Mouse (Mus musculus): ENCODE data around the gene Orai2.
"Not testable (repeated sequence)": the region's sequence is repeated elsewhere in the genome, so short reads cannot be mapped to it uniquely, and the experiment has no call there.

The Orai2 gene

GRCm38 (mm10) chr5:136170512-136171362 lies at the start of gene Orai2:
Gene Orai2, minus strand, starts transcription at chr5:136170713.
- peak; percentile 88 to 93 for DNase-seq

GRCm38 (mm10) chr5:136218585-136218984 lies 48.1 kb upstream of the Orai2 start:
- DNase-seq = no peak

- no peak for DNase-seq
Measured at GRCm38 (mm10) chr5:136217932-136218381, 47.4 kb upstream of the Orai2 start.

GRCm38 (mm10) chr5:136217004-136217665 lies 46.6 kb upstream of the Orai2 start:
- DNase-seq = no peak

GRCm38 (mm10) chr5:136215958-136216357 lies 45.4 kb upstream of the Orai2 start:
- peak in 1 of 2 experiments; percentile 23 for DNase-seq

- DNase-seq = no peak
Measured at GRCm38 (mm10) chr5:136215211-136215610, 44.7 kb upstream of the Orai2 start.

- no peak for DNase-seq
Measured at GRCm38 (mm10) chr5:136213716-136214115, 43.2 kb upstream of the Orai2 start.

- DNase-seq = no peak
Measured at GRCm38 (mm10) chr5:136212716-136213115, 42.2 kb upstream of the Orai2 start.

GRCm38 (mm10) chr5:136211341-136212102 lies 41.0 kb upstream of the Orai2 start:
- not testable (repeated sequence) for DNase-seq

GRCm38 (mm10) chr5:136210549-136210948 lies 40.0 kb upstream of the Orai2 start:
- DNase-seq = no peak

- DNase-seq = peak; percentile 73 to 81
Measured at GRCm38 (mm10) chr5:136201832-136202231, 31.3 kb upstream of the Orai2 start.

GRCm38 (mm10) chr5:136199526-136199925 lies 29.0 kb upstream of the Orai2 start:
- peak; percentile 43 to 58 for DNase-seq

GRCm38 (mm10) chr5:136198474-136199391 lies 28.2 kb upstream of the Orai2 start, which contains the start of gene Prkrip1:
Gene Prkrip1, minus strand, starts transcription at chr5:136198963.
- peak; percentile 94 to 96 for DNase-seq

- no peak for DNase-seq
Measured at GRCm38 (mm10) chr5:136191870-136192269, 21.4 kb upstream of the Orai2 start.

- peak; percentile 70 to 75 for DNase-seq
Measured at GRCm38 (mm10) chr5:136186723-136187122, 16.2 kb upstream of the Orai2 start.

GRCm38 (mm10) chr5:136183766-136184165 lies 13.3 kb upstream of the Orai2 start:
- no peak for DNase-seq

GRCm38 (mm10) chr5:136182830-136183229 lies 12.3 kb upstream of the Orai2 start:
- no peak for DNase-seq

- no peak for DNase-seq
Measured at GRCm38 (mm10) chr5:136182049-136182448, 11.5 kb upstream of the Orai2 start.

- no peak for DNase-seq
Measured at GRCm38 (mm10) chr5:136181197-136181596, 10.7 kb upstream of the Orai2 start.

GRCm38 (mm10) chr5:136179594-136179993 lies 9.1 kb upstream of the Orai2 start:
- DNase-seq = no peak

GRCm38 (mm10) chr5:136173606-136174463 lies 3.3 kb upstream of the Orai2 start:
- peak; percentile 59 to 65 for DNase-seq

Data from kidney, postnatal 4 days (tissue).